7 mouse cellular contexts compared by ENCODE assay signal in genomic region chr4:34336971-34337797, GRCm38 (mm10).
A peak's percentile ranks its signal among the peaks of the same experiment; 100 is the strongest.
DNase-seq lines count a peak whose midpoint lies in the region; ATAC-seq and TF ChIP-seq lines count a peak whose summit lies in the region.

No protein-coding gene starts in this region.

- peak; percentile 4 for DNase-seq in kidney, postnatal 14 days
- no peak for DNase-seq in kidney, adult 9 months
- peak; percentile 16 for DNase-seq in adrenal gland, postnatal 25 days
- DNase-seq in frontal cortex, postnatal 10 days (ENCODE audit: low spot score in 2 of 2): peak; percentile 18 to 38
- peak; percentile 55 for DNase-seq in limb, embryonic 14.5 days (ENCODE audit: low spot score)
- no peak for DNase-seq in spleen, adult 12 weeks (ENCODE audit: low spot score)
- DNase-seq in spleen, postnatal 4 days (ENCODE audit: low spot score in 2 of 2): no peak

- H3K4me3 ChIP-seq in limb, embryonic 14.5 days (replicated peaks; ENCODE audit: low read length): no peak overlapping the region

- TF ChIP-seq POLR2A in limb, embryonic 14.5 days (IDR thresholded peaks at IDR 0.05; ENCODE audit: borderline replicate concordance, extremely low read depth, insufficient read depth, insufficient read length): no peak

- no peak overlapping the region for H3K27ac ChIP-seq in limb, embryonic 14.5 days (replicated peaks; ENCODE audit: low read depth, low read length)

- H3K36me3 ChIP-seq in limb, embryonic 14.5 days (ENCODE audit: control insufficient read depth, insufficient read depth, low read length): no peaks in the 10 kb centered on the region

- H3K9ac ChIP-seq in limb, embryonic 14.5 days (ENCODE audit: low read depth, low read length, severe bottlenecking): no peak overlapping the region

- H3K4me1 ChIP-seq in limb, embryonic 14.5 days (ENCODE audit: control insufficient read depth, insufficient read depth, low read length): 0 out of 2 replicates have a peak, but pooled peaks cover 8% of the 10 kb centered on the region

- H3K9me3 ChIP-seq in limb, embryonic 14.5 days (ENCODE audit: control insufficient read depth, low read length): no peaks in the 10 kb centered on the region

- no peak overlapping the region for H3K4me2 ChIP-seq in limb, embryonic 14.5 days (replicated peaks; ENCODE audit: low read depth, low read length, severe bottlenecking)

- no peak for ATAC-seq in limb, embryonic 14.5 days (ENCODE audit: low FRiP score, low read depth)

- WGBS in limb, embryonic 14.5 days: 55% methylated on average over 14 of the region's 14 CpGs

- H3K27me3 ChIP-seq in limb, embryonic 14.5 days (ENCODE audit: control insufficient read depth, insufficient read depth, low read length): no peaks in the 10 kb centered on the region

Comparison
In these comparisons a context has a peak if more than half of its experiments do, and no peak if none do; other contexts are left out.
1. DNase-seq: peak in kidney, postnatal 14 days (single experiment), adrenal gland, postnatal 25 days (single experiment), frontal cortex, postnatal 10 days (2 of 2) and limb, embryonic 14.5 days (single experiment); none in kidney, adult 9 months (single experiment), spleen, adult 12 weeks (single experiment) and spleen, postnatal 4 days (0 of 2).